Mouse (Mus musculus) E14TG2a.4 (cell line): ENCODE measurements around the gene Mtus2.
A peak's percentile ranks its signal among the peaks of the same experiment; 100 is the strongest.

Source experiments
- CTCF ChIP-seq: conservative IDR thresholded peaks from 2 replicates; pipeline ENCODE4 v1.5.1; 2014; ENCODE audit warnings: low read length
- NANOG ChIP-seq: IDR thresholded peaks from 2 replicates; pipeline ENCODE4 v1.6.1; 2014; ENCODE audit warnings: borderline replicate concordance, low read length, mixed read lengths

GRCm38 (mm10) chr5:148312443-148312842 lies 355.3 kb downstream of the Mtus2 start:
- no peak for TF ChIP-seq NANOG
- TF ChIP-seq CTCF: peak; percentile 30
